Mouse (Mus musculus) E14TG2a.4 (cell line): Measurements from ENCODE around the gene Ankrd9.

Source experiments
- H3K27me3 ChIP-seq: 2 replicates; pipeline ENCODE4 v1.6.1; 2014; ENCODE audit warnings: low read length, control low read depth; ENCODE audit not compliant: insufficient read depth
- H3K36me3 ChIP-seq: 2 replicates; pipeline ENCODE4 v1.6.1; 2014; ENCODE audit warnings: low read length, control low read depth; ENCODE audit not compliant: insufficient read depth
- H3K4me1 ChIP-seq: replicated peaks from 2 replicates; pipeline ENCODE4 v1.6.1; 2014; ENCODE audit warnings: low read depth, low read length, control low read depth
- H3K4me3 ChIP-seq: replicated peaks from 2 replicates; pipeline ENCODE4 v1.5.1; 2014; ENCODE audit warnings: mild to moderate bottlenecking, low read length
- H3K9me3 ChIP-seq: 2 replicates; pipeline ENCODE4 v1.6.1; 2014; ENCODE audit warnings: low read length, control low read depth
- CTCF ChIP-seq: conservative IDR thresholded peaks from 2 replicates; pipeline ENCODE4 v1.5.1; 2014; ENCODE audit warnings: low read length
- NANOG ChIP-seq: IDR thresholded peaks from 2 replicates; pipeline ENCODE4 v1.6.1; 2014; ENCODE audit warnings: borderline replicate concordance, low read length, mixed read lengths
- POU5F1 ChIP-seq: IDR thresholded peaks from 2 replicates; pipeline ENCODE4 v1.6.1; 2014; ENCODE audit warnings: low read length, borderline replicate concordance

Gene Ankrd9

GRCm38 (mm10) chr12:110975385-110975784 is 3.5 kb downstream of the Ankrd9 start:
- Histone ChIP-seq H3K9me3 (no peaks in the 10 kb centered on the region), H3K4me1 (peaks cover 68% of the 10 kb centered on the region), H3K4me3 (no peak overlapping the region), H3K36me3 (peaks cover 57% of the 10 kb centered on the region), H3K27me3 (peaks cover 21% of the 10 kb centered on the region)
- TF ChIP-seq NANOG: no peak
- no peak for TF ChIP-seq CTCF
- TF ChIP-seq POU5F1: no peak

- Histone ChIP-seq H3K27me3 (peaks cover 21% of the 10 kb centered on the region), H3K4me1 (peaks cover 68% of the 10 kb centered on the region), H3K36me3 (peaks cover 63% of the 10 kb centered on the region), H3K4me3 (no peak overlapping the region), H3K9me3 (no peaks in the 10 kb centered on the region)
- TF ChIP-seq CTCF: no peak
- no peak for TF ChIP-seq POU5F1
- TF ChIP-seq NANOG: no peak
Observed at GRCm38 (mm10) chr12:110974726-110975125, 4.1 kb downstream of the Ankrd9 start.

- peaks cover 67% of the 10 kb centered on the region for H3K36me3 ChIP-seq
- no peak overlapping the region for H3K4me3 ChIP-seq
- TF ChIP-seq POU5F1: no peak
- no peak for TF ChIP-seq NANOG
- no peak for TF ChIP-seq CTCF
- peaks cover 64% of the 10 kb centered on the region for H3K4me1 ChIP-seq
- no peaks in the 10 kb centered on the region for H3K9me3 ChIP-seq
- H3K27me3 ChIP-seq: peaks cover 21% of the 10 kb centered on the region
Observed at GRCm38 (mm10) chr12:110974295-110974694, 4.5 kb downstream of the Ankrd9 start.

GRCm38 (mm10) chr12:110973829-110974228 is 5.0 kb downstream of the Ankrd9 start:
- Histone ChIP-seq H3K9me3 (no peaks in the 10 kb centered on the region), H3K4me3 (no peak overlapping the region), H3K36me3 (peaks cover 72% of the 10 kb centered on the region), H3K27me3 (peaks cover 21% of the 10 kb centered on the region), H3K4me1 (peaks cover 65% of the 10 kb centered on the region)
- TF ChIP-seq CTCF: no peak
- no peak for TF ChIP-seq POU5F1
- TF ChIP-seq NANOG: no peak

GRCm38 (mm10) chr12:110971972-110972371 is 6.9 kb downstream of the Ankrd9 start:
- peaks cover 69% of the 10 kb centered on the region for H3K4me1 ChIP-seq
- peaks cover 11% of the 10 kb centered on the region for H3K27me3 ChIP-seq
- H3K4me3 ChIP-seq: no peak overlapping the region
- H3K36me3 ChIP-seq: peaks cover 79% of the 10 kb centered on the region
- no peaks in the 10 kb centered on the region for H3K9me3 ChIP-seq
- TF ChIP-seq NANOG (no peak), CTCF (no peak), POU5F1 (no peak)

GRCm38 (mm10) chr12:110970408-110970807 is 8.4 kb downstream of the Ankrd9 start:
- Histone ChIP-seq H3K4me1 (peaks cover 71% of the 10 kb centered on the region), H3K9me3 (no peaks in the 10 kb centered on the region), H3K27me3 (no peaks in the 10 kb centered on the region), H3K4me3 (no peak overlapping the region), H3K36me3 (peaks cover 66% of the 10 kb centered on the region)
- TF ChIP-seq POU5F1: no peak
- TF ChIP-seq NANOG: no peak
- TF ChIP-seq CTCF: no peak

- Histone ChIP-seq H3K36me3 (peaks cover 37% of the 10 kb centered on the region), H3K4me1 (peaks cover 67% of the 10 kb centered on the region), H3K27me3 (no peaks in the 10 kb centered on the region), H3K4me3 (no peak overlapping the region), H3K9me3 (no peaks in the 10 kb centered on the region)
- TF ChIP-seq CTCF (no peak), POU5F1 (no peak), NANOG (no peak)
Observed at GRCm38 (mm10) chr12:110967146-110967545, 11.7 kb downstream of the Ankrd9 start.

GRCm38 (mm10) chr12:110966079-110966478 is 12.8 kb downstream of the Ankrd9 start:
- Histone ChIP-seq H3K9me3 (no peaks in the 10 kb centered on the region), H3K4me3 (no peak overlapping the region), H3K27me3 (no peaks in the 10 kb centered on the region), H3K36me3 (peaks cover 36% of the 10 kb centered on the region), H3K4me1 (peaks cover 57% of the 10 kb centered on the region)
- TF ChIP-seq NANOG (peak; percentile 53; the same call in 1 of the 2 replicates), CTCF (no peak), POU5F1 (no peak)

GRCm38 (mm10) chr12:110965500-110965899 is 13.3 kb downstream of the Ankrd9 start:
- TF ChIP-seq POU5F1 (no peak), CTCF (no peak), NANOG (no peak)
- Histone ChIP-seq H3K4me1 (peaks cover 52% of the 10 kb centered on the region), H3K27me3 (no peaks in the 10 kb centered on the region), H3K9me3 (no peaks in the 10 kb centered on the region), H3K4me3 (no peak overlapping the region), H3K36me3 (peaks cover 30% of the 10 kb centered on the region)
